ENCODE assay signal across 21 mouse cellular contexts in genomic region chr13:104145646-104146045, GRCm38 (mm10). TPM values are rescaled to one million over a fixed set of nuclear protein-coding genes. Genes with fewer than 3 reads are reported as not detected.
"Had no signal": no experiment of that assay in that cellular context is flagged by ENCODE, and none has a peak within 500 bp of the region (broad histone marks: within the 10 kb centered on the region; RNA-seq: fewer than 3 reads in every experiment).

No protein-coding gene starts in this region.

- ATAC-seq: intestine, postnatal 0 days had no signal

- H3K4me1 ChIP-seq: kidney, embryonic 15.5 days; limb, embryonic 12.5 days; limb, embryonic 15.5 days; liver, embryonic 13.5 days; neural tube, embryonic 12.5 days; neural tube, embryonic 15.5 days; stomach, embryonic 15.5 days had no signal

- H3K27ac ChIP-seq: kidney, embryonic 15.5 days; limb, embryonic 12.5 days; limb, embryonic 15.5 days; liver, embryonic 13.5 days; neural tube, embryonic 12.5 days; neural tube, embryonic 15.5 days; stomach, embryonic 15.5 days had no signal

- H3K4me2 ChIP-seq: kidney, embryonic 15.5 days; limb, embryonic 12.5 days; limb, embryonic 15.5 days; liver, embryonic 13.5 days; midbrain, embryonic 11.5 days; neural tube, embryonic 12.5 days; neural tube, embryonic 15.5 days; stomach, embryonic 15.5 days had no signal

- H3K9me3 ChIP-seq: kidney, embryonic 15.5 days; limb, embryonic 12.5 days; limb, embryonic 15.5 days; liver, embryonic 13.5 days; neural tube, embryonic 12.5 days; neural tube, embryonic 15.5 days; stomach, embryonic 15.5 days had no signal

- H3K27me3 ChIP-seq: kidney, embryonic 15.5 days; limb, embryonic 12.5 days; limb, embryonic 15.5 days; liver, embryonic 13.5 days; neural tube, embryonic 12.5 days; neural tube, embryonic 15.5 days; stomach, embryonic 15.5 days had no signal

- DNase-seq: kidney, postnatal 10 days; left cerebral cortex, postnatal 4 days; liver, embryonic 13.5 days; lung, adult 2 months; lung, postnatal 14 days; lung, postnatal 4 days; midbrain, embryonic 14.5 days; right cerebral cortex, adult 18-20 months; right cerebral cortex, postnatal 14 days; spleen, adult 18-20 months; thymus, postnatal 25 days had no signal

- H3K4me3 ChIP-seq: kidney, embryonic 15.5 days; limb, embryonic 12.5 days; limb, embryonic 15.5 days; liver, embryonic 13.5 days; neural tube, embryonic 12.5 days; neural tube, embryonic 15.5 days; stomach, embryonic 15.5 days had no signal

- H3K9ac ChIP-seq: kidney, embryonic 15.5 days; limb, embryonic 12.5 days; limb, embryonic 15.5 days; liver, embryonic 13.5 days; neural tube, embryonic 12.5 days; neural tube, embryonic 15.5 days; stomach, embryonic 15.5 days had no signal

RNA-seq across cellular contexts. Expression of gene Sgtb, which starts 36.1 kb away (rescaled TPM):
- total RNA-seq: megakaryocyte progenitor cell, adult 5-6 weeks; megakaryocyte-erythroid progenitor cell, adult 5-6 weeks had no signal
